Mouse (Mus musculus) kidney, postnatal 14 days (tissue): ENCODE results near the gene Grik1.

Experiments used
- DNase-seq: peaks from one replicate; pipeline ENCODE4 v3.0.0; 2022; ENCODE audit warnings: mixed read lengths

The Grik1 gene

GRCm38 (mm10) chr16:88290132-88290772 is at the start of gene Grik1:
Gene Grik1, minus strand, starts transcription at chr16:88290265.
- DNase-seq = peak; percentile 12

- DNase-seq = no peak
Measured at GRCm38 (mm10) chr16:88294209-88294608, 4.1 kb upstream of the Grik1 start.

GRCm38 (mm10) chr16:88289421-88290081 is 514 bp downstream of the Grik1 start:
- DNase-seq = no peak

- DNase-seq = no peak
Measured at GRCm38 (mm10) chr16:88258407-88258806, 31.7 kb downstream of the Grik1 start.

GRCm38 (mm10) chr16:88257072-88257471 is 33.0 kb downstream of the Grik1 start:
- no peak for DNase-seq

- DNase-seq = no peak
Measured at GRCm38 (mm10) chr16:88256101-88256500, 34.0 kb downstream of the Grik1 start.

- DNase-seq = no peak
Measured at GRCm38 (mm10) chr16:88252676-88253075, 37.4 kb downstream of the Grik1 start.

- DNase-seq = no peak
Measured at GRCm38 (mm10) chr16:88251049-88251448, 39.0 kb downstream of the Grik1 start.

- no peak for DNase-seq
Measured at GRCm38 (mm10) chr16:88249825-88250224, 40.2 kb downstream of the Grik1 start.

GRCm38 (mm10) chr16:88247586-88247985 is 42.5 kb downstream of the Grik1 start:
- no peak for DNase-seq

- DNase-seq = no peak
Measured at GRCm38 (mm10) chr16:88244658-88245057, 45.4 kb downstream of the Grik1 start.

GRCm38 (mm10) chr16:88225616-88226015 is 64.4 kb downstream of the Grik1 start:
- DNase-seq = no peak

- no peak for DNase-seq
Measured at GRCm38 (mm10) chr16:88221932-88222331, 68.1 kb downstream of the Grik1 start.

GRCm38 (mm10) chr16:88212531-88212930 is 77.5 kb downstream of the Grik1 start:
- DNase-seq = no peak

- no peak for DNase-seq
Measured at GRCm38 (mm10) chr16:88211852-88212251, 78.2 kb downstream of the Grik1 start.

GRCm38 (mm10) chr16:88204400-88204799 is 85.7 kb downstream of the Grik1 start:
- peak; percentile 67 for DNase-seq

GRCm38 (mm10) chr16:88203985-88204384 is 86.1 kb downstream of the Grik1 start:
- no peak for DNase-seq

GRCm38 (mm10) chr16:88187433-88188037 is 102.5 kb downstream of the Grik1 start:
- DNase-seq = no peak

GRCm38 (mm10) chr16:88178813-88179212 is 111.3 kb downstream of the Grik1 start:
- no peak for DNase-seq

GRCm38 (mm10) chr16:88177364-88177763 is 112.7 kb downstream of the Grik1 start:
- DNase-seq = no peak

- no peak for DNase-seq
Measured at GRCm38 (mm10) chr16:88174083-88174721, 115.9 kb downstream of the Grik1 start.

GRCm38 (mm10) chr16:88166547-88166946 is 123.5 kb downstream of the Grik1 start:
- DNase-seq = no peak

- no peak for DNase-seq
Measured at GRCm38 (mm10) chr16:88142574-88142973, 147.5 kb downstream of the Grik1 start.

- DNase-seq = no peak
Measured at GRCm38 (mm10) chr16:88142136-88142535, 147.9 kb downstream of the Grik1 start.
